Mouse (Mus musculus): Measurements from ENCODE around the gene Gng10. TPM values are rescaled to one million over a fixed set of nuclear protein-coding genes. Genes with fewer than 3 reads are reported as not detected.

Gng10 gene
- polyA plus RNA-seq, 1 experiment from 2014 or later: 113 TPM

- Histone ChIP-seq H3K27ac (no peak overlapping the region), H3K27me3 (replicated peaks) (no peaks in the 10 kb centered on the region), H3K36me3 (no peaks in the 10 kb centered on the region), H3K4me1 (replicated peaks) (no peaks in the 10 kb centered on the region), H3K4me3 (replicated peaks) (no peak overlapping the region), H3K9me3 (no peaks in the 10 kb centered on the region), H3K4me2 (replicated peaks) (no peak overlapping the region), H3K9ac (no peak overlapping the region)
- no peak for ATAC-seq
- WGBS: 40% methylated on average over 1 of the region's 1 CpGs
Observed at GRCm38 (mm10) chr4:59089391-59089790, 54.5 kb downstream of the Gng10 start.

Other genes starting within 250 kb of the Gng10 start
- gene Olfr267, start 247.4 kb upstream of the Gng10 start, polyA plus RNA-seq (2015; fragmentation: Nextera tagmentation; extraction: Ambion mirVana): not detected in 2 replicates
- 25.9 and 29.3 TPM in 2 replicates for gene Ecpas, start 122.3 kb upstream of the Gng10 start, polyA plus RNA-seq (2015; fragmentation: Nextera tagmentation; extraction: Ambion mirVana)
- gene Zkscan16, start 91.5 kb upstream of the Gng10 start, polyA plus RNA-seq (2015; fragmentation: Nextera tagmentation; extraction: Ambion mirVana): 0.20 and 0.40 TPM in 2 replicates
- 39.2 and 39.3 TPM in 2 replicates for gene Ptgr1, start 48.0 kb upstream of the Gng10 start, polyA plus RNA-seq (2015; fragmentation: Nextera tagmentation; extraction: Ambion mirVana)
- 12.5 and 13.1 TPM in 2 replicates for gene Dnajc25, start 40.0 kb upstream of the Gng10 start, polyA plus RNA-seq (2015; fragmentation: Nextera tagmentation; extraction: Ambion mirVana)
- 11.4 and 12.0 TPM in 2 replicates for gene Gm20503, start 31.9 kb upstream of the Gng10 start, polyA plus RNA-seq (2015; fragmentation: Nextera tagmentation; extraction: Ambion mirVana)
- gene AI481877, start 103.9 kb downstream of the Gng10 start, polyA plus RNA-seq (2015; fragmentation: Nextera tagmentation; extraction: Ambion mirVana): not detected in 2 replicates
- gene Ugcg, start 154.2 kb downstream of the Gng10 start, polyA plus RNA-seq (2015; fragmentation: Nextera tagmentation; extraction: Ambion mirVana): 10.7 and 11.5 TPM in 2 replicates

Measured in intestine, embryonic 15.5 days (tissue).